Mouse (Mus musculus) heart, embryonic 11.5 days (tissue): ENCODE results near the gene Spice1. TPM values are rescaled to one million over a fixed set of nuclear protein-coding genes. Genes with fewer than 3 reads are reported as not detected.

Experiments used
- ATAC-seq: fragments of 200-750 bp; cut with Nextera tagmentation; replicated peaks from 2 replicates; pipeline ENCODE4 v1.8.0; 2017; ENCODE audit warnings: moderate library complexity; ENCODE audit not compliant: insufficient number of reproducible peaks, low FRiP score, low TSS enrichment
- H3K27ac ChIP-seq: fragments of 300-500 bp; sonication (generic); 2 replicates; pipeline ENCODE4 v1.5.1; 2014; ENCODE audit warnings: mild to moderate bottlenecking, low read depth, low read length
- H3K27me3 ChIP-seq: fragments of 300-500 bp; sonication (generic); 2 replicates; pipeline ENCODE4 v1.6.1; 2014; ENCODE audit warnings: mild to moderate bottlenecking, low read length, mixed read lengths; ENCODE audit not compliant: control insufficient read depth, insufficient read depth
- H3K36me3 ChIP-seq: fragments of 300-500 bp; sonication (generic); 2 replicates; pipeline ENCODE4 v1.6.1; 2014; ENCODE audit warnings: mild to moderate bottlenecking, low read length, moderate library complexity, mixed read lengths; ENCODE audit not compliant: control insufficient read depth, insufficient read depth
- H3K4me1 ChIP-seq: fragments of 300-500 bp; sonication (generic); 2 replicates; pipeline ENCODE4 v1.6.1; 2014; ENCODE audit warnings: low read length; ENCODE audit not compliant: control insufficient read depth, insufficient read depth
- H3K4me2 ChIP-seq: fragments of 300-500 bp; sonication (generic); 2 replicates; pipeline ENCODE4 v1.6.1; 2014; ENCODE audit warnings: mild to moderate bottlenecking, moderate library complexity
- H3K4me3 ChIP-seq: fragments of 300-500 bp; sonication (generic); 2 replicates; pipeline ENCODE4 v1.5.1; 2014; ENCODE audit warnings: low read depth, low read length
- H3K9ac ChIP-seq: fragments of 300-500 bp; sonication (generic); 2 replicates; pipeline ENCODE4 v1.6.1; 2014; ENCODE audit warnings: mild to moderate bottlenecking, low read depth, low read length, moderate library complexity
- H3K9me3 ChIP-seq: fragments of 300-500 bp; sonication (generic); replicated peaks from 2 replicates; pipeline ENCODE4 v1.6.1; 2016; ENCODE audit warnings: low read length; ENCODE audit not compliant: control insufficient read depth
- WGBS: fragments of 180-500 bp; shearing (Covaris S2); extraction: QIAGEN DNeasy Blood & Tissue Kit; methylation state at CpG from one replicate; pipeline ENCODE4 v1.1.7; 2014; ENCODE audit not compliant: insufficient replicate concordance; 5-methylcytosine and 5-hydroxymethylcytosine counted together
- polyA plus RNA-seq: library from polyadenylated mRNA; unstranded; fragments of >200 nt; fragmentation: Nextera tagmentation; extraction: Ambion mirVana; gene quantifications from 2 replicates; pipeline ENCODE4 v1.2.1, GENCODE M21; 2014

The Spice1 gene
- 19.9 and 20.4 TPM in 2 replicates for polyA plus RNA-seq

- peak within 1 kb of the TSS; percentile 85 for H3K9ac ChIP-seq
- H3K27me3 ChIP-seq: no peaks in the 10 kb centered on the region
- H3K36me3 ChIP-seq: no peaks in the 10 kb centered on the region
- H3K27ac ChIP-seq: peak within 1 kb of the TSS; percentile 93
- peak within 1 kb of the TSS; percentile 77 for H3K4me2 ChIP-seq
- H3K4me3 ChIP-seq: peak within 1 kb of the TSS; percentile 86
- WGBS: under 1% methylated on average over 65 of the region's 67 CpGs
- peaks cover 6% of the 10 kb centered on the region; the same call in 1 of the 2 replicates for H3K4me1 ChIP-seq
- H3K9me3 ChIP-seq: no peaks in the 10 kb centered on the region
- ATAC-seq: peak; percentile 98
Measured at GRCm38 (mm10) chr16:44347071-44347901, at the start of gene Spice1. Spice1 (plus strand) TSS chr16:44347121.

GRCm38 (mm10) chr16:44299438-44300093 lies 47.4 kb upstream of the Spice1 start:
- Histone ChIP-seq H3K9me3 (no peaks in the 10 kb centered on the region), H3K27ac (no peak overlapping the region), H3K9ac (no peak overlapping the region), H3K4me1 (no peaks in the 10 kb centered on the region), H3K4me3 (no peak overlapping the region), H3K27me3 (no peaks in the 10 kb centered on the region), H3K36me3 (no peaks in the 10 kb centered on the region), H3K4me2 (no peak overlapping the region)
- WGBS: 71% methylated on average over 20 of the region's 20 CpGs
- ATAC-seq: no peak

- Histone ChIP-seq H3K27me3 (no peaks in the 10 kb centered on the region), H3K27ac (no peak overlapping the region), H3K4me2 (no peak overlapping the region), H3K4me3 (no peak overlapping the region), H3K4me1 (no peaks in the 10 kb centered on the region), H3K9ac (no peak overlapping the region), H3K9me3 (no peaks in the 10 kb centered on the region), H3K36me3 (no peaks in the 10 kb centered on the region)
- ATAC-seq: no peak
- WGBS: 39% methylated on average over 10 of the region's 10 CpGs
Measured at GRCm38 (mm10) chr16:44302126-44302892, 44.6 kb upstream of the Spice1 start.

GRCm38 (mm10) chr16:44303822-44304221 lies 43.1 kb upstream of the Spice1 start:
- no peak for ATAC-seq
- no peaks in the 10 kb centered on the region for H3K4me1 ChIP-seq
- no peak overlapping the region for H3K4me2 ChIP-seq
- no peaks in the 10 kb centered on the region for H3K27me3 ChIP-seq
- no peak overlapping the region for H3K27ac ChIP-seq
- no peak overlapping the region for H3K4me3 ChIP-seq
- H3K9me3 ChIP-seq: no peaks in the 10 kb centered on the region
- H3K36me3 ChIP-seq: no peaks in the 10 kb centered on the region
- H3K9ac ChIP-seq: no peak overlapping the region
- 66% methylated on average over 2 of the region's 2 CpGs for WGBS

- no peaks in the 10 kb centered on the region for H3K36me3 ChIP-seq
- ATAC-seq: no peak
- no peaks in the 10 kb centered on the region for H3K9me3 ChIP-seq
- 53% methylated on average over 3 of the region's 3 CpGs for WGBS
- H3K27ac ChIP-seq: no peak overlapping the region
- H3K4me2 ChIP-seq: no peak overlapping the region
- no peak overlapping the region for H3K4me3 ChIP-seq
- H3K4me1 ChIP-seq: no peaks in the 10 kb centered on the region
- H3K27me3 ChIP-seq: no peaks in the 10 kb centered on the region
- no peak overlapping the region for H3K9ac ChIP-seq
Measured at GRCm38 (mm10) chr16:44305606-44306005, 41.3 kb upstream of the Spice1 start.

- no peak overlapping the region for H3K9ac ChIP-seq
- no peaks in the 10 kb centered on the region; the same call in 1 of the 2 replicates for H3K27me3 ChIP-seq
- no peaks in the 10 kb centered on the region for H3K36me3 ChIP-seq
- H3K4me3 ChIP-seq: no peak overlapping the region
- no peak; the same call in 1 of the 2 replicates for ATAC-seq
- H3K9me3 ChIP-seq: no peaks in the 10 kb centered on the region
- 28% methylated on average over 4 of the region's 4 CpGs for WGBS
- H3K27ac ChIP-seq: no peak overlapping the region
- no peak overlapping the region for H3K4me2 ChIP-seq
- no peaks in the 10 kb centered on the region for H3K4me1 ChIP-seq
Measured at GRCm38 (mm10) chr16:44313422-44313821, 33.5 kb upstream of the Spice1 start.

GRCm38 (mm10) chr16:44316350-44316749 lies 30.6 kb upstream of the Spice1 start:
- ATAC-seq: no peak
- no peak overlapping the region for H3K27ac ChIP-seq
- H3K9me3 ChIP-seq: no peaks in the 10 kb centered on the region
- H3K27me3 ChIP-seq: no peaks in the 10 kb centered on the region; the same call in 1 of the 2 replicates
- H3K4me1 ChIP-seq: no peaks in the 10 kb centered on the region
- H3K9ac ChIP-seq: no peak overlapping the region
- 86% methylated on average over 4 of the region's 4 CpGs for WGBS
- no peaks in the 10 kb centered on the region for H3K36me3 ChIP-seq
- H3K4me3 ChIP-seq: no peak overlapping the region
- H3K4me2 ChIP-seq: no peak overlapping the region

- H3K4me3 ChIP-seq: no peak overlapping the region
Measured at GRCm38 (mm10) chr16:44320232-44320631, 26.7 kb upstream of the Spice1 start.

More at GRCm38 (mm10) chr16:44320232-44320631, 26.7 kb upstream of the Spice1 start:
- Histone ChIP-seq H3K36me3 (no peaks in the 10 kb centered on the region), H3K9me3 (no peaks in the 10 kb centered on the region), H3K27me3 (no peaks in the 10 kb centered on the region; the same call in 1 of the 2 replicates), H3K4me1 (no peaks in the 10 kb centered on the region), H3K9ac (no peak overlapping the region), H3K4me2 (no peak overlapping the region), H3K27ac (no peak overlapping the region)
- ATAC-seq: no peak
- 75% methylated on average over 3 of the region's 3 CpGs for WGBS
